Mouse (Mus musculus) cerebellum, adult 9-11 months (tissue): ENCODE measurements around the gene Zbtb20.

Experiments
- DNase-seq: peaks from one replicate; pipeline ENCODE4 v3.0.0; 2022

Zbtb20 gene

DNA sequence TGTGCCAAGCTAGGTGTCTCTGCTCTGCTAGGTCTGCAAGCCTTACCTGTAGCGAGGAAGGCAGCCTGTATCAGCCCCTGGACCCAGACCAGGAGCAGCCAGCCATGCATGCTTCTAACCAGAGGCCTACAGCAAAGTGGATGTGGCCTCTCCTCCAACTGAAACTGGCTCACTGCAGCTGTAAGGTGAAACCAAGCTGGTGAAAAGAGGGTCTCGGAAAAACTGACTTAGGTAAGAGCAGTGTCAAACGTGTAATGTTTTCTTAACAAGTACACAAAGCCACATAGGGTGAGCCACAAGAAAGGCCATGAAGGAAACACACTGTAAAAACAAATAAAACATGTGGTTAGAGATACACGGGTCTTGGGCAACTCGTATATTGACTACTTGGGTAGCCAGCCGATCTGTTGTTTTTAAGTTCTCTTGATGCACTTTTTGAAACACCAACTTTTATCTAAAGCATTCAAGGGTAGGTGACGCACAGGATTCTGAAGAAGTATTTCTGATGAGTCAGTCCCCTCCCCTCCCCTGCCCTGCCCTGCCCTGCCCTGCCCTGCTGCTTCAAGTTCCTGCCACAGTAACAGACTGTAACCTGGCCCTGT is 788.4 kb downstream of the Zbtb20 start, which contains the start of gene Tigit:
Gene Tigit (minus strand): TSS at position 169 of the 602 bp plus-strand sequence.
- DNase-seq, result no peak

DNA sequence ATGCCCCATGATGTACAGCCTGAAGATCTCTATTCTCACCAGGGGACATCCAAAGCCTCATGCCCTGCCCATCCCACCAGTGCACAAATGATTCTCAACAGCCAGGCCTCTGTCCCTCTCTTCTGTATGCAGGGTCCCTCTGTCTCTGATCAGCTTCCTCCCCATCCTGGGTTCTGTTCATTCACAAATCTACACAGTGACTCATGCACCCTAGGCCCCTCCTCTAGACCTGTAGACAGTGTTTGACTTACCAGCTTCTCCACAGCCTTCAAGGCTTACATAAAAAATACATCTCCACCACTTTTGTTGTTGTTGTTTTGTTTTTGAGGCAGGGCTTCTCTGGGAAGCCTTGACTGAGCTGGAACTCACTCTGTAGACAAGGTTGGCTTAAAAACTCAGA is 789.2 kb downstream of the Zbtb20 start:
- no peak for DNase-seq

DNA sequence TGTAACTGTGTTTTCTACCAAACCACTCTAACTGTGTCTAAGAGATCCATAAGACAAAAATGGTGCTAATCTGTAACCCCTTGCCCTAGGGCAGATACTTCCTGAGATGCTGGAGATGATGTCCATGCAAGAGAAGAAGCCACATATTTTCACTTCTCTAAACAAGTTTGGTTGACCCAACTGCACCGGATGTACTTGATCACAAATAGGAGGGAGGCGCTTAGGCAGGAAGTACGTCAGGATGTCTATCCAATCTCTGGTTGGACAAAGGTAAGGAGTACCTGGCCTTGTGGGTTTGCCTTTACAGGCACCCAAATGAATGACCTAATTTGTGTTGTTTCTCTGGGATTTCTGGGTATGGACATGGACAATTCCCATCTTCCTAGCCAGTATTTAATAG is 792.6 kb downstream of the Zbtb20 start:
- DNase-seq, result no peak

DNA sequence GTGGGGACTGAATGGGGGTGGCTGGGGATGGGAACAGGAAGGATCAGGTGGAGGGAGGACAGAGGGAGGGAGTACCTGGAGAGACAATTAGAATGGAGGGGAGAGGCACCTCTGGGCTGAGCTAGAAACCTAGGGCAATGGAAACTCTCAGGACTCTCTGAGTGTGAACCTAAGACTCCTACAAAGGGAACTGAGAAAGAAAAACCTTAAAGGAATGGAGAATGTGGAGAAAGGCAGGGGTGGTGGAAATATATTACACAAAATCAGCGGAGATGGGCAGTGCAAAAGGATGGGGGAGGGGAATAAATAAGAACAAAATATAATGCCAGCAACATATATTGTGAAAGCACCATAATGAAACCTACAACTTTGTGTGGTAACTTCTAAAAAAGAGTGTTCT is 796.3 kb downstream of the Zbtb20 start:
- no peak for DNase-seq

DNA sequence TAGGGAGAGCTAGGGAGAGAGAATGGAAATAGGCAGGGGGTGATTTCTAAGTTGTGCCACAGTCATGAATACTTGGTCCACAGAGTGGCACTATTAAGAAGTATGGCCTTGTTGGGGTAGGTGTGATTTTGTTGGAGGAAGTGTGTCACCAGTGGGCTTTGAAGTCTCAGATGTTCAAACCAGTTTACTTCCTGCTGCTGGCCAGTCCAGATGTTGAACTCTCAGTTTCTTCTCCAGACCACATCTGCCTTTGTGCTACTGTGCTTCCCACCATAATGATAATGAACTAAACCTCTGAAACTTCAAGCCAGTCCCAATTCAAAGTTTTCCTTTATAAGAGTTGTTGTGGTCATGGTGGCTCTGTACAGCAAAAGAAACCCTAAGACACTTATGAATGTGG is 797.0 kb downstream of the Zbtb20 start:
- no peak for DNase-seq

DNA sequence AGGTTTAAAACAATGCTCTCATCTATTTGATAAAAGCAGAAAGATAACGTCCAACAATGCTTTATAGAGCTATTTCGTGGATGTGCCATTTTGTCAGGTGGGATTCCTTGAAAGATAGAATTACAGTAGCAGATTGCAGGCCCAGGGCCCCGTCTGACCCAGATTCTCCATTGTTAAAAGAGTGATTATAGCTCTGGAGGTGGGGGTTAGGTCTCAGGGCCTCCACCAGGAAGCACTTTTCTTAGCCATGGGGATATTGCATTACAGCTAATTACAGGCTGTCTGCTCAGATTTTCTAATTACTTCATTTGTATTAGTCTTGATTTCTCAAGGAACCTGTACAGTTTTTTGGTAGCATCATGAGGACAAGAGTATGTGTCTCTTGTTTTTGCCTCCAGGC is 798.7 kb downstream of the Zbtb20 start:
- DNase-seq, result no peak

DNA sequence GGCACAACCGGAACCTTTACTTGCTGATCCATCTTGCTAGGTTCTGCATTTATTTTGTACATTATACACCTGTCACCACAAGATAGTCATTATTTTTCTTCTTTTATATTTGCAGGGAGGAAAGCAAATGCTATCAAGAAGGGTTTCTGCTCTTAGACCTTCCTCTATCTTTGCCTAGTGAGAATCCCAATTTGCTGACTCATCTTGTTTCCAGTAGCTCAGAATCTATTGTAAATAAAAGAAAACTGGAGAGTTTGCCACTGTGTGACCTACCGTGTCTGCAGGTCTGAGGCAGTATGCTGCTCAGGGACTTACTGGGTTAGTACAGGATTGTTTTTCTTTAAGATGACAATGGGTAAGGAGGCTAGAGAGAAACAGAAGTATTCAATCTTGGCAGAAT is 812.3 kb downstream of the Zbtb20 start:
- DNase-seq, result no peak

DNA sequence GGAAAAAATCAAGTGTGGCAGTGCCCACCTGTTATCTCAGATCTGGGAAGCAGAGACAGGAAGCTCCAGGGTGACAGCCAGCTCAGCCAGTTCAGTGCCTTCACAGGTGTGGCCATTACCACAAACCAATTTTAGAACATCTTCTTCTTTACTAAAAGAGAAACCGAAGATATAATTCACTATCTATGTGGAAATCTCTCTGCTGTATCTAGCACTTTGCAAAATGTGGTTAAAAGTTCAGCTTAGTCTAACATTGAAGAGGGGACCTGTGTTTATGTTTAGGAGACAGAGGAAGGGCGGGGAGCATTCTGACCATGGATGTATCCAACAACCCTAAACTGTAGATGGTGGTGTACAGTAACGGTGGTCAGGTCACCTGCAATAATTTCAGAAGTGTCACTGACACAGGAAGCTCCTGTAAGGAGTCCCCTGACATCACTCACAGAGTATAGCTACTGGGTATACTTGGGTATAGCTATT is 814.6 kb downstream of the Zbtb20 start:
- no peak for DNase-seq

DNA sequence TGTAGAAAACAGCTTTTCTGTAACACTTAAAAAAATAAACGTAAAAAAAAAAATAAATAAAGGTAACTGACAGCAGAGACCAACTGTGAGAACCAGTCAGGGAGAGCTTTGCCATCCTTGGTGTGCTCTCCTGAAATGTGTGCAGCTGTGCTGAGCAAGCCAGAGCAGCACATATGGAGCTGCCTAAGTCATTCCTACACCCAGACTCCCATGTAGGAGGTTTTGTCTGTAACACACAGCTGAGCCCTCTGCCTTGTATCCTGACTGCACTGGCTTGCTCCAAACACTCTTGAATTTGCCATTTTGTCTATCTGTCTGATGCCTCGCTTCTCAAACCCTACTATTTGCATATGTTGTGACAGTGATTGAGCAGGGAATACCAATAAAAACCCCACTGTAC is 815.2 kb downstream of the Zbtb20 start:
- no peak for DNase-seq

DNA sequence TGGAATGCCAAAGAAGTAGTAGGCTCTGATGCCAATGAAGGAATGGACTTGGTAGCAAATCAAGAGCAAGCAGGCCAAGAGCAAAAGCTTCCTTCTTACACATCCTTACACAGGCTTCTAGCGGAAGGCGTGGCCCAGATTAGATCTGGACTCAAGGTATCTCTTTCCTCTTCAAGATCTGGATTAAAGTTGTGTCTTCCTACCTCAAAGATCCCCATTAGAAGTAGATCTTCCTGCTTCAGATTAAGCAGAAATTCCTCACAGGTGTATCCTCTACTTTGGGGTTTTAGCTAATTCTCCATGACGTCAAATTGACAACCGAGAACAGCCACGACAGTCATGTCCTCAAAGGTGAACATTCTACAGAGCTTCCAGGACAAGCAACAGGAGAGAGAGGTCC is 816.1 kb downstream of the Zbtb20 start:
- DNase-seq, result no peak
